Mouse (Mus musculus): Measurements from ENCODE around the gene Cdkl4.
A peak's percentile ranks its signal among the peaks of the same experiment; 100 is the strongest.

Gene Cdkl4

DNA sequence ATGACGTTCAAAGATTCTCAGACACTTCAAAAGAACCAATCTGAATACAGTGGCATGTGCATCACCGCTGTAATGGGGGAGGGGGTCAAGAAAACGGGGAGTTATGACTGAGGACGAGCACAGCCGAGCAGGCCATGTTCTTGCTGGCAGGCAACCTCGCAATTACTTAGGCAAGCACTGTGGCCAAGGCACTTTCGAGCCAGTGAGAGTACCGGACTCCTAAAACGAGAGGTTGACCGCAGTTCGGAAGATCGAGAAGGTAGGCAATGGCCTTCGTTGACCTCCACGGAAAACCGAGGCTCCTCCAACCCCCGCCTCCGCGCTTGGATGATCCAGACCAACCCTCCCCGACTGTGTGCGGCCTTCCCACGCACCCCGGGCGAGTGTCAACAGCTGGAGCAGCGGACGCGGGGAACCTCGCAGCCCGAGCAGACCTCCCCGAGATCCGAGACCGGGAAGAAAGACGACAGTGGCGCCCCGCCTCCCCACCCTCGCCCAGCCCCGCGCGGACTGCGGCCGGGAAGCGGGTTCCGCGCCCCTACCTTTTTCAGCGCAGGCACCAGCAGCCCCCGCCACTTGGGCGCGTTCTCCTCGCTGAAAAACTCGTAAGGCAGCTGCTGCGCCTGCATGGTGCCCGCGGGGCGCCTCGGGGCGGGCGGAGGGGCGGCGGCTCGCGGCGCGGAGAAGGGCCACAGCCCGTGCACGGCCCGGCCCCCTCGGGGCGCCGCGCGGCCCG, 98.2 kb downstream of the Cdkl4 start:
- DNase-seq, result peak; percentile 46 to 47

GRCm38 (mm10) chr17:80477679-80478078, 99.9 kb downstream of the Cdkl4 start:
- no peak for DNase-seq

- no peak for DNase-seq
Measured at GRCm38 (mm10) chr17:80476496-80476895, 101.1 kb downstream of the Cdkl4 start.

Measured in cerebellum, postnatal 36 days (tissue).